Mouse (Mus musculus): Measurements from ENCODE around the gene Suox. TPM values are rescaled to one million over a fixed set of nuclear protein-coding genes. Genes with fewer than 3 reads are reported as not detected.
A peak's percentile ranks its signal among the peaks of the same experiment; 100 is the strongest.

Gene Suox
- polyA plus RNA-seq, 2 experiments, result 7.6 to 8.1 TPM

GRCm38 (mm10) chr10:128645111-128646011, 28.5 kb downstream of the Suox start, which contains the start of gene Ikzf4:
TSS of gene Ikzf4 (minus strand) at chr10:128645991.
- WGBS (ENCODE audit: insufficient replicate concordance), result 6% methylated on average over 36 of the region's 36 CpGs
- no peak for DNase-seq (ENCODE audit: low read depth in 3 of 3, low spot score in 3 of 3)
- TF ChIP-seq EP300 (IDR thresholded peaks at IDR 0.05; ENCODE audit: low read depth), result no peak
- TF ChIP-seq CTCF (IDR thresholded peaks at IDR 0.05; ENCODE audit: low read depth), result no peak
- ATAC-seq (ENCODE audit: insufficient read depth), result peak; percentile 62
- Histone ChIP-seq H3K9me3 (ENCODE audit: control insufficient read depth, low read length) (no peaks in the 10 kb centered on the region), H3K36me3 (replicated peaks; ENCODE audit: control insufficient read depth, insufficient read depth, low read depth) (no peaks in the 10 kb centered on the region), H3K27ac (no peak within 1 kb of the TSS), H3K9ac (replicated peaks) (peak within 1 kb of the TSS; percentile 55), H3K27me3 (ENCODE audit: control insufficient read depth, insufficient read depth, low read length) (peaks cover 18% of the 10 kb centered on the region), H3K4me3 (ENCODE audit: insufficient read depth in 1 of 2, low read depth in 2 of 2, low read length in 2 of 2) (peak within 1 kb of the TSS; percentile 34 to 47), H3K4me1 (replicated peaks; ENCODE audit: control insufficient read depth in 2 of 2, insufficient read depth in 2 of 2, low read length in 1 of 2) (peaks cover 3 to 9% of the 10 kb centered on the region in 2 experiments; a peak in 3 of 4 replicates), H3K4me2 (ENCODE audit: low read depth) (peak within 1 kb of the TSS; percentile 75)

- Histone ChIP-seq H3K36me3 (replicated peaks; ENCODE audit: control insufficient read depth, insufficient read depth, low read depth) (no peaks in the 10 kb centered on the region), H3K9me3 (ENCODE audit: control insufficient read depth, low read length) (no peaks in the 10 kb centered on the region), H3K27ac (no peak overlapping the region), H3K4me3 (ENCODE audit: insufficient read depth in 1 of 2, low read depth in 2 of 2, low read length in 2 of 2) (no peak overlapping the region), H3K9ac (replicated peaks) (no peak overlapping the region), H3K4me2 (ENCODE audit: low read depth) (no peak overlapping the region), H3K27me3 (ENCODE audit: control insufficient read depth, insufficient read depth, low read length) (peaks cover 18% of the 10 kb centered on the region), H3K4me1 (replicated peaks; ENCODE audit: control insufficient read depth in 2 of 2, insufficient read depth in 2 of 2, low read length in 1 of 2) (peaks cover 3 to 9% of the 10 kb centered on the region in 2 experiments; a peak in 3 of 4 replicates)
- DNase-seq (ENCODE audit: low read depth in 3 of 3, low spot score in 3 of 3) (no peak), ATAC-seq (ENCODE audit: insufficient read depth) (no peak)
- no peak for TF ChIP-seq CTCF (IDR thresholded peaks at IDR 0.05; ENCODE audit: low read depth)
- TF ChIP-seq EP300 (IDR thresholded peaks at IDR 0.05; ENCODE audit: low read depth), result no peak
- WGBS (ENCODE audit: insufficient replicate concordance), result 53% methylated on average over 6 of the region's 6 CpGs
Observed at GRCm38 (mm10) chr10:128642749-128643148, 31.1 kb downstream of the Suox start.

GRCm38 (mm10) chr10:128641871-128642270, 32.0 kb downstream of the Suox start:
- no peak overlapping the region for H3K4me3 ChIP-seq (ENCODE audit: insufficient read depth in 1 of 2, low read depth in 2 of 2, low read length in 2 of 2)
- WGBS (ENCODE audit: insufficient replicate concordance), result 53% methylated on average over 7 of the region's 7 CpGs
- H3K9ac ChIP-seq (replicated peaks), result no peak overlapping the region
- no peak overlapping the region for H3K27ac ChIP-seq
- H3K27me3 ChIP-seq (ENCODE audit: control insufficient read depth, insufficient read depth, low read length), result peaks cover 18% of the 10 kb centered on the region
- no peak for DNase-seq (ENCODE audit: low read depth in 3 of 3, low spot score in 3 of 3)
- no peaks in the 10 kb centered on the region for H3K9me3 ChIP-seq (ENCODE audit: control insufficient read depth, low read length)
- no peak overlapping the region for H3K4me2 ChIP-seq (ENCODE audit: low read depth)
- H3K4me1 ChIP-seq (replicated peaks; ENCODE audit: control insufficient read depth in 2 of 2, insufficient read depth in 2 of 2, low read length in 1 of 2), result peaks cover 5 to 11% of the 10 kb centered on the region in 2 experiments
- no peak for TF ChIP-seq CTCF (IDR thresholded peaks at IDR 0.05; ENCODE audit: low read depth)
- no peak for TF ChIP-seq EP300 (IDR thresholded peaks at IDR 0.05; ENCODE audit: low read depth)
- no peak for ATAC-seq (ENCODE audit: insufficient read depth)
- no peaks in the 10 kb centered on the region for H3K36me3 ChIP-seq (replicated peaks; ENCODE audit: control insufficient read depth, insufficient read depth, low read depth)

- H3K9me3 ChIP-seq (ENCODE audit: control insufficient read depth, low read length), result no peaks in the 10 kb centered on the region
- no peaks in the 10 kb centered on the region for H3K36me3 ChIP-seq (replicated peaks; ENCODE audit: control insufficient read depth, insufficient read depth, low read depth)
- H3K4me1 ChIP-seq (replicated peaks; ENCODE audit: control insufficient read depth in 2 of 2, insufficient read depth in 2 of 2, low read length in 1 of 2), result peaks cover 2 to 5% of the 10 kb centered on the region in 2 experiments; a peak in 3 of 4 replicates
- 82% methylated on average over 15 of the region's 15 CpGs for WGBS (ENCODE audit: insufficient replicate concordance)
- ATAC-seq (ENCODE audit: insufficient read depth) (no peak), DNase-seq (ENCODE audit: low read depth in 3 of 3, low spot score in 3 of 3) (no peak)
- H3K4me2 ChIP-seq (ENCODE audit: low read depth), result no peak overlapping the region
- H3K9ac ChIP-seq (replicated peaks), result no peak overlapping the region
- TF ChIP-seq EP300 (IDR thresholded peaks at IDR 0.05; ENCODE audit: low read depth) (no peak), CTCF (IDR thresholded peaks at IDR 0.05; ENCODE audit: low read depth) (no peak)
- H3K4me3 ChIP-seq (ENCODE audit: insufficient read depth in 1 of 2, low read depth in 2 of 2, low read length in 2 of 2), result no peak overlapping the region
- peaks cover 21% of the 10 kb centered on the region for H3K27me3 ChIP-seq (ENCODE audit: control insufficient read depth, insufficient read depth, low read length)
- no peak overlapping the region for H3K27ac ChIP-seq
Observed at GRCm38 (mm10) chr10:128640891-128641290, 33.0 kb downstream of the Suox start.

- peaks cover 2% of the 10 kb centered on the region in 2 experiments; a peak in 2 of 4 replicates for H3K4me1 ChIP-seq (replicated peaks; ENCODE audit: control insufficient read depth in 2 of 2, insufficient read depth in 2 of 2, low read length in 1 of 2)
- no peaks in the 10 kb centered on the region for H3K9me3 ChIP-seq (ENCODE audit: control insufficient read depth, low read length)
- TF ChIP-seq EP300 (IDR thresholded peaks at IDR 0.05; ENCODE audit: low read depth), result no peak
- TF ChIP-seq CTCF (IDR thresholded peaks at IDR 0.05; ENCODE audit: low read depth), result no peak
- DNase-seq (ENCODE audit: low read depth in 3 of 3, low spot score in 3 of 3) (no peak), ATAC-seq (ENCODE audit: insufficient read depth) (no peak)
- H3K27ac ChIP-seq, result no peak overlapping the region
- H3K27me3 ChIP-seq (ENCODE audit: control insufficient read depth, insufficient read depth, low read length), result peaks cover 17% of the 10 kb centered on the region
- no peak overlapping the region for H3K9ac ChIP-seq (replicated peaks)
- H3K4me2 ChIP-seq (ENCODE audit: low read depth), result no peak overlapping the region
- WGBS (ENCODE audit: insufficient replicate concordance), result 71% methylated on average over 14 of the region's 14 CpGs
- H3K4me3 ChIP-seq (ENCODE audit: insufficient read depth in 1 of 2, low read depth in 2 of 2, low read length in 2 of 2), result no peak overlapping the region
- no peaks in the 10 kb centered on the region for H3K36me3 ChIP-seq (replicated peaks; ENCODE audit: control insufficient read depth, insufficient read depth, low read depth)
Observed at GRCm38 (mm10) chr10:128639999-128640398, 33.9 kb downstream of the Suox start.
